Mouse (Mus musculus) lung, adult 2 months (tissue): ENCODE measurements around the gene Unc13a.

Source experiments
- CTCF ChIP-seq: fragments of 200-500 bp; IDR thresholded peaks from 2 replicates; pipeline ENCODE4 v1.5.1; 2011; ENCODE audit warnings: mild to moderate bottlenecking, low read length, control low read depth; ENCODE audit not compliant: insufficient read depth
- POLR2A ChIP-seq: fragments of 200-500 bp; IDR thresholded peaks from 2 replicates; pipeline ENCODE4 v1.6.1; 2011; ENCODE audit warnings: low read depth, mild to moderate bottlenecking, control low read depth, low read length, borderline replicate concordance; ENCODE audit errors: extremely low read depth

DNA sequence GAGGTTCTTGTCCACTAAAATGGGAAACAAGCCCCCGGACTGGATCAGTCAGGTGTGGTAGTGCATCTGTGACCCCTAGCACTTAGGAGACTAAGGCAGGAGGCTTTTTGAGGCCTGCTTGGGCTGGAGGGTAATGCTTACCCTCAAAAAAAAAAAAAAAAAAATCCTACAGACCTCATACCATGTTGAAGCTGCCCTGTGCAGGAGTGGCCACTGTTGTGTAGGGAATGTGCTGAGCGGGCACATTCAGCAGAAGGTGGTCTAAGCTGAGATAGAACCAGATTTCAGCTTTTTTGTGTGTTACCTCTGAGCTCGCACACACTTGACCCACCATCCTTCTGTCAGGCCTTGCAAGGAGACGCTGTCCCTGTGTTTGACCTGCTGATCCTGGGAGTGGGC lies 77.2 kb downstream of the Unc13a start:
- TF ChIP-seq POLR2A, result no peak
- no peak for TF ChIP-seq CTCF
